ENCODE assay signal across 9 mouse cellular contexts in genomic region chr1:153071563-153071962, GRCm38 (mm10).
A peak's percentile ranks its signal among the peaks of the same experiment; 100 is the strongest.
DNase-seq lines count a peak whose midpoint lies in the region; ATAC-seq lines count a peak whose summit lies in the region.
"Had no signal": no experiment of that assay in that cellular context is flagged by ENCODE, and none has a peak within 500 bp of the region (broad histone marks: within the 10 kb centered on the region; RNA-seq: fewer than 3 reads in every experiment).

No protein-coding gene starts in this region.

- H3K27me3 ChIP-seq in kidney, embryonic 15.5 days = peaks cover 36% of the 10 kb centered on the region
- peaks cover 20% of the 10 kb centered on the region for H3K27me3 ChIP-seq in embryonic facial prominence, embryonic 14.5 days (replicated peaks; ENCODE audit: control insufficient read depth, insufficient read depth, low read length)
- H3K27me3 ChIP-seq in hindbrain, embryonic 16.5 days (replicated peaks; ENCODE audit: control insufficient read depth, insufficient read depth, low read length) = peaks cover 2% of the 10 kb centered on the region

- no peak overlapping the region for H3K4me3 ChIP-seq in kidney, embryonic 15.5 days (replicated peaks)
- H3K4me3 ChIP-seq in embryonic facial prominence, embryonic 14.5 days (ENCODE audit: low read depth, low read length) = peak overlapping the region; percentile 23
- no peak overlapping the region for H3K4me3 ChIP-seq in hindbrain, embryonic 16.5 days (ENCODE audit: low read length)

- peak; percentile 73; the same call in 1 of the 2 replicates for ATAC-seq in kidney, embryonic 15.5 days (replicated peaks; ENCODE audit: low FRiP score)
- ATAC-seq in embryonic facial prominence, embryonic 14.5 days (ENCODE audit: low read depth) = peak; percentile 82
- 0 out of 2 replicates have a peak, but pooled peaks have one; percentile 14 for ATAC-seq in hindbrain, embryonic 16.5 days

- H3K27ac ChIP-seq in kidney, embryonic 15.5 days = no peak overlapping the region
- no peak overlapping the region for H3K27ac ChIP-seq in embryonic facial prominence, embryonic 14.5 days (replicated peaks; ENCODE audit: low read depth, low read length)
- no peak overlapping the region for H3K27ac ChIP-seq in hindbrain, embryonic 16.5 days (ENCODE audit: low read depth, low read length)

- H3K36me3 ChIP-seq in kidney, embryonic 15.5 days = no peaks in the 10 kb centered on the region
- no peaks in the 10 kb centered on the region for H3K36me3 ChIP-seq in embryonic facial prominence, embryonic 14.5 days (ENCODE audit: control insufficient read depth, insufficient read depth, low read length)
- peaks cover 3% of the 10 kb centered on the region; the same call in 1 of the 2 replicates for H3K36me3 ChIP-seq in hindbrain, embryonic 16.5 days (ENCODE audit: control insufficient read depth, insufficient read depth, low read length)

- peak overlapping the region; percentile 38 for H3K4me2 ChIP-seq in kidney, embryonic 15.5 days
- H3K4me2 ChIP-seq in embryonic facial prominence, embryonic 14.5 days (ENCODE audit: low read depth, low read length) = peak overlapping the region; percentile 45
- H3K4me2 ChIP-seq in hindbrain, embryonic 16.5 days (ENCODE audit: low read length) = no peak overlapping the region

- peaks cover 15% of the 10 kb centered on the region; the same call in 1 of the 2 replicates for H3K4me1 ChIP-seq in kidney, embryonic 15.5 days
- H3K4me1 ChIP-seq in embryonic facial prominence, embryonic 14.5 days (ENCODE audit: control insufficient read depth, insufficient read depth, low read length) = peaks cover 14% of the 10 kb centered on the region; the same call in 1 of the 2 replicates
- H3K4me1 ChIP-seq in hindbrain, embryonic 16.5 days (ENCODE audit: control insufficient read depth, insufficient read depth, low read depth, low read length) = no peaks in the 10 kb centered on the region; the same call in 1 of the 2 replicates

- no peak for DNase-seq in kidney, adult 8-10 months
- DNase-seq in embryonic facial prominence, embryonic 14.5 days (ENCODE audit: low spot score) = peak; percentile 69
- DNase-seq in lung, postnatal 36 days = peak; percentile 44
- no peak for DNase-seq in T-cell, adult 2 months (ENCODE audit: low spot score)
- DNase-seq in frontal cortex, postnatal 25 days (ENCODE audit: low spot score in 2 of 2) = no peak
- no peak for DNase-seq in B cell, adult 2 months
- DNase-seq: left cerebral cortex, postnatal 4 days had no signal

- no peak overlapping the region for H3K9ac ChIP-seq in kidney, embryonic 15.5 days
- no peak overlapping the region for H3K9ac ChIP-seq in embryonic facial prominence, embryonic 14.5 days (ENCODE audit: low read depth, low read length)
- H3K9ac ChIP-seq in hindbrain, embryonic 16.5 days (ENCODE audit: low read depth, low read length) = no peak overlapping the region

- H3K9me3 ChIP-seq in kidney, embryonic 15.5 days (replicated peaks) = no peaks in the 10 kb centered on the region
- H3K9me3 ChIP-seq in embryonic facial prominence, embryonic 14.5 days (ENCODE audit: control insufficient read depth, low read length) = no peaks in the 10 kb centered on the region
- no peaks in the 10 kb centered on the region for H3K9me3 ChIP-seq in hindbrain, embryonic 16.5 days (ENCODE audit: control insufficient read depth, low read length)

- 55% methylated on average over 16 of the region's 16 CpGs for WGBS in kidney, embryonic 15.5 days
- 20% methylated on average over 15 of the region's 16 CpGs for WGBS in embryonic facial prominence, embryonic 14.5 days
- 51% methylated on average over 16 of the region's 16 CpGs for WGBS in hindbrain, embryonic 16.5 days

Comparison
In these comparisons a context has a peak if more than half of its experiments do, and no peak if none do; other contexts are left out.
1. ATAC-seq: peak in every context shown above with its lines; median percentile 82 in embryonic facial prominence, embryonic 14.5 days; 73 in kidney, embryonic 15.5 days; 14 in hindbrain, embryonic 16.5 days.
2. DNase-seq: peak in embryonic facial prominence, embryonic 14.5 days (single experiment) and lung, postnatal 36 days (single experiment); none in kidney, adult 8-10 months (0 of 2), T-cell, adult 2 months (single experiment), frontal cortex, postnatal 25 days (0 of 2) and B cell, adult 2 months (0 of 2).